21 mouse cellular contexts compared by ENCODE assay signal in the genomic region with DNA sequence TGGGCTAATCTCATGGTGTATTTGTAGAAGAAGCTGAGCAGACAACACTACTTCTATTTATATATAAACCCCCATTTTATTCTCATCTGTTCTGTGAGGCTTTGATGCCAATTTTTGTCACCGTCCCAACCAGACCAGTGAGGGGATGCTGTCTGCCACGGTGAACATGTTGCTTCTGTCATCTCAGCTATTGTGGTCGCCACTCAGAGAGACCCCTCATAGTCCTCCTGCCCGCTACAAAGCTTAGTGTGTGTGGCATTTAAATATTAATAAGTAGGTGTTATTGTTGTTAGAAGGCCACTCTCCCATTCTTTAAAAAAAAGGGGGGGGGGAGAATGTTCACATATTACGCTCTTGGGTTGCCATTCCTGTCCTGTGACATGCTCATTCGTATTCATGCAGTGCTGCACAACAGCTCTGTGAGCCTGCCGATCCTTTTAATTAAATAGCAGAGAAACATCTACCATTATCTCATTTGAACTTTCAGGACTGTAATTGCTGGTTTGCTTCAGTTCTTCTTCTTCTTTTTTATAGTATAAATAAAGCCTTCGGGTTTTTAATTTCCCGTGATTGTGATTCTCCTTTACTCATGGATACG.
DNase-seq lines count a peak whose midpoint lies in the region; ATAC-seq and TF ChIP-seq lines count a peak whose summit lies in the region.
"Had no signal": no experiment of that assay in that cellular context is flagged by ENCODE, and none has a peak within 500 bp of the region (broad histone marks: within the 10 kb centered on the region; RNA-seq: fewer than 3 reads in every experiment).

No protein-coding gene starts in this region.

- peak; percentile 51; the same call in 1 of the 2 replicates for ATAC-seq in forebrain, embryonic 14.5 days
- no peak for ATAC-seq in midbrain, embryonic 12.5 days (ENCODE audit: low FRiP score, low read depth)
- no peak for ATAC-seq in midbrain, embryonic 16.5 days
- peak; percentile 64; the same call in 1 of the 2 replicates for ATAC-seq in forebrain, embryonic 16.5 days
- ATAC-seq: activated CD4-positive, CD25-positive, alpha-beta regulatory T cell, adult 4 months; hindbrain, embryonic 16.5 days; inflammation-experienced regulatory T-cells, adult 6 months; Patski had no signal

- WGBS in forebrain, embryonic 14.5 days, result 29% methylated on average over 10 of the region's 10 CpGs
- 92% methylated on average over 10 of the region's 10 CpGs for WGBS in forebrain, embryonic 10.5 days
- WGBS in midbrain, embryonic 12.5 days, result 51% methylated on average over 10 of the region's 10 CpGs
- WGBS in midbrain, embryonic 16.5 days, result 34% methylated on average over 10 of the region's 10 CpGs
- 25% methylated on average over 10 of the region's 10 CpGs for WGBS in forebrain, embryonic 16.5 days

- H3K9ac ChIP-seq in forebrain, embryonic 14.5 days (ENCODE audit: low read length), result no peak overlapping the region
- no peak overlapping the region for H3K9ac ChIP-seq in midbrain, embryonic 12.5 days (replicated peaks)
- no peak overlapping the region for H3K9ac ChIP-seq in midbrain, embryonic 16.5 days (ENCODE audit: low read depth, low read length)
- H3K9ac ChIP-seq in forebrain, embryonic 16.5 days (replicated peaks; ENCODE audit: low read depth, low read length), result no peak overlapping the region
- H3K9ac ChIP-seq: embryonic facial prominence, embryonic 13.5 days; heart, embryonic 12.5 days; hindbrain, embryonic 12.5 days had no signal

- H3K27me3 ChIP-seq in forebrain, embryonic 14.5 days (replicated peaks; ENCODE audit: control insufficient read depth, insufficient read depth, low read length), result no peaks in the 10 kb centered on the region
- no peaks in the 10 kb centered on the region for H3K27me3 ChIP-seq in forebrain, embryonic 10.5 days (ENCODE audit: poor library complexity, severe bottlenecking)
- peaks cover 5% of the 10 kb centered on the region for H3K27me3 ChIP-seq in midbrain, embryonic 12.5 days
- H3K27me3 ChIP-seq in midbrain, embryonic 16.5 days (ENCODE audit: control insufficient read depth, insufficient read depth, low read depth, low read length), result no peaks in the 10 kb centered on the region
- no peaks in the 10 kb centered on the region for H3K27me3 ChIP-seq in forebrain, embryonic 16.5 days (replicated peaks; ENCODE audit: control insufficient read depth, insufficient read depth, low read length)
- H3K27me3 ChIP-seq: CH12.LX; embryonic facial prominence, embryonic 13.5 days; hindbrain, embryonic 12.5 days; Patski had no signal

- H3K27ac ChIP-seq in forebrain, embryonic 14.5 days (ENCODE audit: low read depth, low read length), result no peak overlapping the region
- no peak overlapping the region for H3K27ac ChIP-seq in forebrain, embryonic 10.5 days
- H3K27ac ChIP-seq in midbrain, embryonic 12.5 days (replicated peaks), result no peak overlapping the region
- no peak overlapping the region for H3K27ac ChIP-seq in midbrain, embryonic 16.5 days (ENCODE audit: low read length)
- H3K27ac ChIP-seq in forebrain, embryonic 16.5 days (ENCODE audit: low read length), result no peak overlapping the region
- H3K27ac ChIP-seq: embryonic facial prominence, embryonic 13.5 days; heart, adult 2 months; hindbrain, embryonic 12.5 days had no signal

- H3K4me1 ChIP-seq in forebrain, embryonic 14.5 days (ENCODE audit: control insufficient read depth, insufficient read depth, low read length), result peaks cover 12% of the 10 kb centered on the region
- H3K4me1 ChIP-seq in forebrain, embryonic 10.5 days, result peaks cover 10% of the 10 kb centered on the region; the same call in 1 of the 2 replicates
- H3K4me1 ChIP-seq in midbrain, embryonic 12.5 days, result peaks cover 14% of the 10 kb centered on the region
- peaks cover 13% of the 10 kb centered on the region for H3K4me1 ChIP-seq in midbrain, embryonic 16.5 days (ENCODE audit: control insufficient read depth, insufficient read depth, low read length)
- H3K4me1 ChIP-seq in forebrain, embryonic 16.5 days (replicated peaks; ENCODE audit: control insufficient read depth, insufficient read depth, low read length), result peaks cover 18% of the 10 kb centered on the region

- H3K36me3 ChIP-seq in forebrain, embryonic 14.5 days (ENCODE audit: control insufficient read depth, insufficient read depth, low read length), result no peaks in the 10 kb centered on the region
- no peaks in the 10 kb centered on the region for H3K36me3 ChIP-seq in forebrain, embryonic 10.5 days (replicated peaks)
- no peaks in the 10 kb centered on the region for H3K36me3 ChIP-seq in midbrain, embryonic 12.5 days
- H3K36me3 ChIP-seq in midbrain, embryonic 16.5 days (ENCODE audit: control insufficient read depth, insufficient read depth, low read length), result no peaks in the 10 kb centered on the region
- no peaks in the 10 kb centered on the region for H3K36me3 ChIP-seq in forebrain, embryonic 16.5 days (ENCODE audit: control insufficient read depth, insufficient read depth)
- H3K36me3 ChIP-seq: embryonic facial prominence, embryonic 13.5 days; heart, embryonic 12.5 days; hindbrain, embryonic 12.5 days had no signal

- H3K9me3 ChIP-seq in forebrain, embryonic 14.5 days (replicated peaks; ENCODE audit: control insufficient read depth, low read length), result no peaks in the 10 kb centered on the region
- peaks cover 3% of the 10 kb centered on the region; the same call in 1 of the 2 replicates for H3K9me3 ChIP-seq in forebrain, embryonic 10.5 days
- no peaks in the 10 kb centered on the region for H3K9me3 ChIP-seq in midbrain, embryonic 12.5 days
- no peaks in the 10 kb centered on the region for H3K9me3 ChIP-seq in midbrain, embryonic 16.5 days (replicated peaks; ENCODE audit: control insufficient read depth, low read length, poor library complexity, severe bottlenecking)
- H3K9me3 ChIP-seq in forebrain, embryonic 16.5 days (ENCODE audit: control insufficient read depth, low read length), result peaks cover 4% of the 10 kb centered on the region; the same call in 1 of the 2 replicates
- H3K9me3 ChIP-seq: embryonic facial prominence, embryonic 13.5 days; hindbrain, embryonic 12.5 days had no signal

- no peak for TF ChIP-seq POLR2A in brain, embryonic 14.5 days (IDR thresholded peaks at IDR 0.05; ENCODE audit: borderline replicate concordance, extremely low read depth, insufficient read depth, insufficient read length, poor library complexity, severe bottlenecking)

- H3K4me2 ChIP-seq in forebrain, embryonic 14.5 days (ENCODE audit: low read length), result no peak overlapping the region
- 0 out of 2 replicates have a peak overlapping the region, but pooled peaks have one; percentile 7 for H3K4me2 ChIP-seq in midbrain, embryonic 12.5 days (replicated peaks)
- no peak overlapping the region for H3K4me2 ChIP-seq in midbrain, embryonic 16.5 days (ENCODE audit: low read length)
- H3K4me2 ChIP-seq in forebrain, embryonic 16.5 days (ENCODE audit: low read length), result no peak overlapping the region
- H3K4me2 ChIP-seq: embryonic facial prominence, embryonic 13.5 days; heart, embryonic 12.5 days; hindbrain, embryonic 12.5 days had no signal

- TF ChIP-seq CTCF in brain, embryonic 14.5 days (IDR thresholded peaks at IDR 0.05; ENCODE audit: borderline replicate concordance, extremely low read depth, insufficient read depth, insufficient read length), result no peak

- peak; percentile 63 for DNase-seq in forebrain, embryonic 14.5 days (ENCODE audit: low spot score)
- no peak for DNase-seq in forebrain, embryonic 10.5 days (ENCODE audit: extremely low spot score, low spot score)
- peak; percentile 74 for DNase-seq in brain, embryonic 14.5 days (ENCODE audit: low read depth)
- DNase-seq: adrenal gland, postnatal 14 days; cerebellum, adult 18-20 months; cerebellum, adult 9-11 months; cerebellum, postnatal 36 days; gastrocnemius, postnatal 10 days; heart, adult 2 months; heart, postnatal 4 days had no signal

- no peak overlapping the region for H3K4me3 ChIP-seq in forebrain, embryonic 14.5 days (ENCODE audit: low read depth, low read length)
- no peak overlapping the region for H3K4me3 ChIP-seq in forebrain, embryonic 10.5 days
- no peak overlapping the region for H3K4me3 ChIP-seq in midbrain, embryonic 12.5 days
- H3K4me3 ChIP-seq in midbrain, embryonic 16.5 days (ENCODE audit: low read depth, low read length), result no peak overlapping the region
- no peak overlapping the region for H3K4me3 ChIP-seq in forebrain, embryonic 16.5 days (replicated peaks; ENCODE audit: low read length)
- H3K4me3 ChIP-seq: embryonic facial prominence, embryonic 13.5 days; heart, adult 2 months; heart, embryonic 12.5 days; hindbrain, embryonic 12.5 days had no signal

Comparison
In these comparisons a context has a peak if more than half of its experiments do, and no peak if none do; other contexts are left out.
1. ATAC-seq: peak in forebrain, embryonic 14.5 days (single experiment) and forebrain, embryonic 16.5 days (single experiment); none in midbrain, embryonic 12.5 days (single experiment) and midbrain, embryonic 16.5 days (single experiment).